Mouse (Mus musculus) inflammation-experienced regulatory T-cells (primary cell): ENCODE measurements around the gene Scaf1. TPM values are rescaled to one million over a fixed set of nuclear protein-coding genes. Genes with fewer than 3 reads are reported as not detected.

Experiments used
- polyA plus RNA-seq, 2 experiments: library from polyadenylated mRNA; unstranded; fragments of 100-300 nt; shearing (Covaris generic); gene quantifications; one replicate each; pipeline ENCODE4 v1.2.1; 2017

The Scaf1 gene
- polyA plus RNA-seq: 10 to 100 TPM; 34.5 to 35.4 TPM

GRCm38 (mm10) chr7:45015957-45016612, at the start of gene Scaf1:
Gene Scaf1 (minus strand): TSS chr7:45016363.

GRCm38 (mm10) chr7:45062239-45062835, 46.2 kb upstream of the Scaf1 start, which contains the start of the genes Nosip and Prrg2:
Gene Nosip (plus strand): TSS chr7:45062429.
Gene Prrg2 (minus strand): TSS chr7:45062677.

GRCm38 (mm10) chr7:45052862-45053116, 36.6 kb upstream of the Scaf1 start, which contains the start of gene Prr12:
Gene Prr12 (minus strand): TSS chr7:45052881.

GRCm38 (mm10) chr7:45017242-45018061, 1.3 kb upstream of the Scaf1 start, which contains the start of gene Rras:
Gene Rras (plus strand): TSS chr7:45017961.

GRCm38 (mm10) chr7:44998501-44998955, 17.6 kb downstream of the Scaf1 start, which contains the start of gene Bcl2l12:
Gene Bcl2l12 (minus strand): TSS chr7:44998712.

GRCm38 (mm10) chr7:44997231-44997939, 18.8 kb downstream of the Scaf1 start, which contains the start of gene Irf3:
Gene Irf3 (plus strand): TSS chr7:44997648.

GRCm38 (mm10) chr7:44986192-44986878, 29.8 kb downstream of the Scaf1 start, which contains the start of gene Prmt1:
Gene Prmt1 (minus strand): TSS chr7:44986568.

GRCm38 (mm10) chr7:44974383-44975116, 41.6 kb downstream of the Scaf1 start, which contains the start of gene Cpt1c:
Gene Cpt1c (minus strand): TSS chr7:44974851.

Other genes with a start within 250 kb of the Scaf1 start
- gene Nup62, start 200.3 kb downstream of the Scaf1 start, polyA plus RNA-seq: 10 to 100 TPM; 40.5 to 41.4 TPM
- gene Il4i1, start 200.0 kb downstream of the Scaf1 start, polyA plus RNA-seq: 1 to 10 TPM; 3.0 to 8.6 TPM
- gene Atf5, start 199.7 kb downstream of the Scaf1 start, polyA plus RNA-seq: under 1 TPM in 1 of 2 experiments, not detected in 1; 0.30 TPM
- 10 to 100 TPM; 26.4 to 35.3 TPM for gene Akt1s1, start 167.4 kb downstream of the Scaf1 start, polyA plus RNA-seq
- 10 to 100 TPM; 83.2 to 90.0 TPM for gene Tbc1d17, start 167.3 kb downstream of the Scaf1 start, polyA plus RNA-seq
- gene Pnkp, start 159.2 kb downstream of the Scaf1 start, polyA plus RNA-seq: 10 to 100 TPM; 89.6 to 97.9 TPM
- 10 to 100 TPM; 28.9 to 30.2 TPM for gene Ptov1, start 146.6 kb downstream of the Scaf1 start, polyA plus RNA-seq
- 10 to 100 TPM; 54.7 to 59.9 TPM for gene Med25, start 123.7 kb downstream of the Scaf1 start, polyA plus RNA-seq
- gene Fuz, start 120.3 kb downstream of the Scaf1 start, polyA plus RNA-seq: 10 to 100 TPM; 38.7 to 55.5 TPM
- 10 to 100 TPM; 56.8 to 69.1 TPM for gene Ap2a1, start 86.9 kb downstream of the Scaf1 start, polyA plus RNA-seq
- under 1 TPM in 1 of 2 experiments, not detected in 1; 0.97 TPM for gene Tsks, start 73.2 kb downstream of the Scaf1 start, polyA plus RNA-seq
- gene Cpt1c, start 41.5 kb downstream of the Scaf1 start, polyA plus RNA-seq: 1 to 10 TPM; 1.7 to 2.5 TPM
- 100 to 1,000 TPM; 148 to 162 TPM for gene Prmt1, start 29.8 kb downstream of the Scaf1 start, polyA plus RNA-seq
- 100 to 1,000 TPM; 224 to 233 TPM for gene Irf3, start 18.7 kb downstream of the Scaf1 start, polyA plus RNA-seq
- 10 to 100 TPM; 23.6 to 30.4 TPM for gene Bcl2l12, start 17.7 kb downstream of the Scaf1 start, polyA plus RNA-seq
- 10 to 100 TPM; 30.9 to 34.3 TPM for gene Rras, start 1.6 kb upstream of the Scaf1 start, polyA plus RNA-seq
- 1 to 10 TPM; 2.2 to 4.1 TPM for gene Prr12, start 36.5 kb upstream of the Scaf1 start, polyA plus RNA-seq
- 100 to 1,000 TPM in 1 of 2 experiments, 10 to 100 TPM in 1; 99.4 to 115 TPM for gene Nosip, start 46.1 kb upstream of the Scaf1 start, polyA plus RNA-seq
- 1 to 10 TPM; 2.7 to 4.1 TPM for gene Prrg2, start 46.3 kb upstream of the Scaf1 start, polyA plus RNA-seq
- gene Rcn3, start 75.9 kb upstream of the Scaf1 start, polyA plus RNA-seq: 10 to 100 TPM in 1 of 2 experiments, 1 to 10 TPM in 1; 3.5 to 13.7 TPM
- 1 to 10 TPM; 1.1 to 5.2 TPM for gene Fcgrt, start 87.5 kb upstream of the Scaf1 start, polyA plus RNA-seq
- gene Rps11, start 108.1 kb upstream of the Scaf1 start, polyA plus RNA-seq: 1,000 to 10,000 TPM; 2,095 to 2,158 TPM
- gene Rpl13a, start 112.4 kb upstream of the Scaf1 start, polyA plus RNA-seq: 1,000 to 10,000 TPM; 2,041 to 2,586 TPM
- not detected for gene Gm45713, start 119.9 kb upstream of the Scaf1 start, polyA plus RNA-seq
- 100 to 1,000 TPM; 207 to 313 TPM for gene Flt3l, start 120.1 kb upstream of the Scaf1 start, polyA plus RNA-seq
- 10 to 100 TPM; 53.5 to 57.9 TPM for gene Pih1d1, start 137.9 kb upstream of the Scaf1 start, polyA plus RNA-seq
- gene Aldh16a1, start 138.2 kb upstream of the Scaf1 start, polyA plus RNA-seq: 10 to 100 TPM; 50.3 to 78.2 TPM
- gene Slc17a7, start 147.6 kb upstream of the Scaf1 start, polyA plus RNA-seq: under 1 TPM in 1 of 2 experiments, not detected in 1; 0.16 TPM
- gene Gfy, start 163.2 kb upstream of the Scaf1 start, polyA plus RNA-seq: not detected
- gene Pth2, start 164.6 kb upstream of the Scaf1 start, polyA plus RNA-seq: not detected
- under 1 TPM; 0.24 to 0.70 TPM for gene Ccdc155, start 188.5 kb upstream of the Scaf1 start, polyA plus RNA-seq
- gene Dkkl1, start 195.8 kb upstream of the Scaf1 start, polyA plus RNA-seq: 10 to 100 TPM; 23.4 to 31.7 TPM
- 1 to 10 TPM; 3.8 to 5.8 TPM for gene Tead2, start 199.4 kb upstream of the Scaf1 start, polyA plus RNA-seq
- gene Cd37, start 222.8 kb upstream of the Scaf1 start, polyA plus RNA-seq: 100 to 1,000 TPM; 565 to 611 TPM
- gene Slc6a16, start 224.7 kb upstream of the Scaf1 start, polyA plus RNA-seq: under 1 TPM in 1 of 2 experiments, not detected in 1; 0.40 TPM